Mouse (Mus musculus): ENCODE data around the gene Acsbg2.
"Not testable (repeated sequence)": the region's sequence is repeated elsewhere in the genome, so short reads cannot be mapped to it uniquely, and the experiment has no call there.

The Acsbg2 gene

GRCm38 (mm10) chr17:56874237-56874636 lies at the start of gene Acsbg2:
TSS of gene Acsbg2 (minus strand) at chr17:56874447.
- DNase-seq (ENCODE audit: low read depth, low spot score) = no peak

- DNase-seq (ENCODE audit: low read depth, low spot score) = no peak
These were observed 45.5 kb upstream of the Acsbg2 start for GRCm38 (mm10) chr17:56919725-56920124.

GRCm38 (mm10) chr17:56917166-56917565 lies 42.9 kb upstream of the Acsbg2 start:
- no peak for DNase-seq (ENCODE audit: low read depth, low spot score)

- no peak for DNase-seq (ENCODE audit: low read depth, low spot score)
These were observed 39.2 kb upstream of the Acsbg2 start for GRCm38 (mm10) chr17:56913444-56913843.

GRCm38 (mm10) chr17:56913023-56913422 lies 38.8 kb upstream of the Acsbg2 start:
- DNase-seq (ENCODE audit: low read depth, low spot score) = no peak

- DNase-seq (ENCODE audit: low read depth, low spot score) = not testable (repeated sequence)
These were observed 35.5 kb upstream of the Acsbg2 start for GRCm38 (mm10) chr17:56909764-56910163.

- DNase-seq (ENCODE audit: low read depth, low spot score) = no peak
These were observed 33.6 kb upstream of the Acsbg2 start for GRCm38 (mm10) chr17:56907887-56908286.

- no peak for DNase-seq (ENCODE audit: low read depth, low spot score)
These were observed 32.8 kb upstream of the Acsbg2 start for GRCm38 (mm10) chr17:56907096-56907495.

- no peak for DNase-seq (ENCODE audit: low read depth, low spot score)
These were observed 31.9 kb upstream of the Acsbg2 start for GRCm38 (mm10) chr17:56906166-56906565.

GRCm38 (mm10) chr17:56902698-56903097 lies 28.5 kb upstream of the Acsbg2 start:
- no peak for DNase-seq (ENCODE audit: low read depth, low spot score)

GRCm38 (mm10) chr17:56897630-56898195 lies 23.5 kb upstream of the Acsbg2 start:
- peak; percentile 59 for DNase-seq (ENCODE audit: low read depth, low spot score)

- no peak for DNase-seq (ENCODE audit: low read depth, low spot score)
These were observed 22.4 kb upstream of the Acsbg2 start for GRCm38 (mm10) chr17:56896513-56897129.

- DNase-seq (ENCODE audit: low read depth, low spot score) = no peak
These were observed 21.2 kb upstream of the Acsbg2 start for GRCm38 (mm10) chr17:56895368-56895918.

- no peak for DNase-seq (ENCODE audit: low read depth, low spot score)
These were observed 15.8 kb upstream of the Acsbg2 start for GRCm38 (mm10) chr17:56890018-56890417.

GRCm38 (mm10) chr17:56888050-56888449 lies 13.8 kb upstream of the Acsbg2 start:
- no peak for DNase-seq (ENCODE audit: low read depth, low spot score)

GRCm38 (mm10) chr17:56884809-56885208 lies 10.6 kb upstream of the Acsbg2 start:
- DNase-seq (ENCODE audit: low read depth, low spot score) = no peak

GRCm38 (mm10) chr17:56884331-56884730 lies 10.1 kb upstream of the Acsbg2 start:
- DNase-seq (ENCODE audit: low read depth, low spot score) = no peak

GRCm38 (mm10) chr17:56883612-56884011 lies 9.4 kb upstream of the Acsbg2 start:
- no peak for DNase-seq (ENCODE audit: low read depth, low spot score)

GRCm38 (mm10) chr17:56877426-56877825 lies 3.2 kb upstream of the Acsbg2 start:
- no peak for DNase-seq (ENCODE audit: low read depth, low spot score)

GRCm38 (mm10) chr17:56876981-56877380 lies 2.7 kb upstream of the Acsbg2 start:
- DNase-seq (ENCODE audit: low read depth, low spot score) = no peak

GRCm38 (mm10) chr17:56876465-56876864 lies 2.2 kb upstream of the Acsbg2 start:
- no peak for DNase-seq (ENCODE audit: low read depth, low spot score)

GRCm38 (mm10) chr17:56874936-56875651 lies 847 bp upstream of the Acsbg2 start, which contains the start of gene 1700061G19Rik:
TSS of gene 1700061G19Rik (plus strand) at chr17:56875477.
- no peak for DNase-seq (ENCODE audit: low read depth, low spot score)

GRCm38 (mm10) chr17:56872512-56872911 lies 1.7 kb downstream of the Acsbg2 start:
- no peak for DNase-seq (ENCODE audit: low read depth, low spot score)
